Mouse (Mus musculus): ENCODE measurements at regions not wholly inside any gene's neighbourhood (a gene's known extent, or its start where the extent isn't known, plus 50 kb on each side); places are given as distances from the start of the nearest gene placed in this dataset.

DNA sequence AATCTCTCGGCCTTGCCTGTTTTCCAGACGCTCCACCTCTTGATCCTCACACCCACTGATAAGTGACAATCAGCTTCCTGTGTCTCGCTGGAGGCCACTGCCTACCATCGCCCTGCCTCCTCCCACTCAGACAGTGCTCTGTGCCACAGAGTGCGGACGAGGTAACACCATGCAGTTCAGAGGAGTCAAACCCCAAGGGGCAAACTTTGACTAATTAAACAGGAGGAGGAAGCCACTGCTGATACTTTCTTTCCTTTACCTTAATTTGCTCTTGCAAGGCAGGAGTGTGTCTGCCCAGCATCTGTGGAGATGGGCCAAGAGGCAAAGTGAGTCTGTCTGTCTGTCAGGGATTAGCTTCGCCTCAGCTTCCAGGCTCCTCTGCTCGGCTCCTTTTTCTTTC is 192.2 kb downstream of the 3100002H09Rik start:
- TF ChIP-seq EP300 (IDR thresholded peaks at IDR 0.05) (no peak), CTCF (IDR thresholded peaks at IDR 0.05) (no peak)

Measured in lung, postnatal 0 days (tissue).